Mouse (Mus musculus): ENCODE results near the gene Cplane1. TPM values are rescaled to one million over a fixed set of nuclear protein-coding genes. Genes with fewer than 3 reads are reported as not detected.
A peak's percentile ranks its signal among the peaks of the same experiment; 100 is the strongest.
"Not testable (repeated sequence)": the region's sequence is repeated elsewhere in the genome, so short reads cannot be mapped to it uniquely, and the experiment has no call there.

Gene Cplane1
- total RNA-seq (2015; ENCODE audit: low replicate concordance) (0.21 and 4.6 TPM in 2 replicates), total RNA-seq (2017; ENCODE audit: low replicate concordance) (0.94 and 1.5 TPM in 2 replicates)

GRCm38 (mm10) chr15:8168591-8169265 lies at the start of gene Cplane1:
Gene Cplane1 (plus strand): TSS chr15:8169106.
- ATAC-seq (replicated peaks; ENCODE audit: low FRiP score, poor library complexity, severe bottlenecking), result peak; percentile 100

GRCm38 (mm10) chr15:8129281-8129680 lies 39.6 kb upstream of the Cplane1 start:
- ATAC-seq (replicated peaks; ENCODE audit: low FRiP score, poor library complexity, severe bottlenecking), result no peak

- no peak for ATAC-seq (replicated peaks; ENCODE audit: low FRiP score, poor library complexity, severe bottlenecking)
Observed at GRCm38 (mm10) chr15:8131268-8131667, 37.6 kb upstream of the Cplane1 start.

- no peak for ATAC-seq (replicated peaks; ENCODE audit: low FRiP score, poor library complexity, severe bottlenecking)
Observed at GRCm38 (mm10) chr15:8131761-8132160, 37.1 kb upstream of the Cplane1 start.

DNA sequence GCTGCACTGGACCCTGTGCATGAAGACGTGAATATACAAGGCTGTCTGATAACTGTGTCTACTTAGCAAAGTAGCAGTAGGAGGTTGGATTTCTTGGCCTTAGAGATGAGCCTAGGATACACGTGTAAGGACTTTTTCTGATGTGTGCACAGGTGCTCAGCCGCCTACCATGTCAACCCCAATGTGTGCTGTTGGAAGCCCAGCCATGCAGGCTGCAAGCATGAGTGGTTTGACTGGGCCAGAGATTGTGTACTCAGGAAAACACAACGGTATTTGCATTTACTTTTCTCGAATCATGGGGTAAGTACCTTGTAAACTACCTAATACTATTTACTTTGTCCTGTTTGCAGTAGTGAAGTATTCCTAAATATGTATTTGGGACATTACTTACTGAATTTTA lies 33.3 kb upstream of the Cplane1 start:
- ATAC-seq (replicated peaks; ENCODE audit: low FRiP score, poor library complexity, severe bottlenecking), result no peak

DNA sequence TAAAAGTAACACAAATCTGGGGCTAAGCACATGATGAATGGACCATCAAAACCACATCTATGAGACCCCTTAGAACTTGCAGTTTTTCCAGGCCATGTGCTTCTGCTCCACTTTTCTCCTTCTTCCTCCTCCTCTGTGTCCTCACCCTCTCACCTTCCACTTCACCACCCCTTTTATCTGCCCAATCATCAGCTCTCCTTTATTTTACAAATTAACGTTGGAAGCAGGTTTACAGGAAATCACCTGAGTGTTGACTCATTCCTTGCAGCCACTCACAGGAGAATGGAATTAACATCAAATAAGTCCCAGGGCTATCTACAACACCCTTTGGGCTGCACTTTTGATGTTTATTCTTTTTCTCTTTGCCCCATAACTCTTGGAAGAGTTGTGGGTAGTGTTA lies 7.1 kb upstream of the Cplane1 start:
- no peak for ATAC-seq (replicated peaks; ENCODE audit: low FRiP score, poor library complexity, severe bottlenecking)

- ATAC-seq (replicated peaks; ENCODE audit: low FRiP score, poor library complexity, severe bottlenecking), result 0 out of 2 replicates have a peak, but pooled peaks have one; percentile 14
Observed at GRCm38 (mm10) chr15:8169266-8169746, 400 bp downstream of the Cplane1 start.

GRCm38 (mm10) chr15:8189563-8189962 lies 20.7 kb downstream of the Cplane1 start:
- ATAC-seq (replicated peaks; ENCODE audit: low FRiP score, poor library complexity, severe bottlenecking), result no peak

DNA sequence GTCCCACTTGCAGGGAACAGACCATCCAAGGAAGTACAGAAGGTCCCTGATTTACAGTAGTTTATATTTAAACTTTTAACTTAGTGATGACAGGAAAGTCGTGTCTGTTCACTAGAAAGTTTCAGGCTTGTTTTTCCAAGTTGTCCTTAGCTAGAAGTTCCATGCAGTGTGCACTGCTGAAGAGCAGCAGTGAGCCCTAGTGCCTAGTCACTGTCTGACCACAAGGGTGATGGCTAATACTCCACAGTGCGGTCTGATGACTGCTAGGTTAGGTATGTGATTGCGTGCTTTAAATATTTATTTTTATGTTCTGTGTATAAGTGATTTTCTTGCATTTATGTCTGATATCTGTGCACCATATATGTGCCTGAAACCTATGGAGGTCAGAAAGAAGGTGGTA lies 21.5 kb downstream of the Cplane1 start:
- no peak for ATAC-seq (replicated peaks; ENCODE audit: low FRiP score, poor library complexity, severe bottlenecking)

- no peak for ATAC-seq (replicated peaks; ENCODE audit: low FRiP score, poor library complexity, severe bottlenecking)
Observed at GRCm38 (mm10) chr15:8200317-8200716, 31.4 kb downstream of the Cplane1 start.

DNA sequence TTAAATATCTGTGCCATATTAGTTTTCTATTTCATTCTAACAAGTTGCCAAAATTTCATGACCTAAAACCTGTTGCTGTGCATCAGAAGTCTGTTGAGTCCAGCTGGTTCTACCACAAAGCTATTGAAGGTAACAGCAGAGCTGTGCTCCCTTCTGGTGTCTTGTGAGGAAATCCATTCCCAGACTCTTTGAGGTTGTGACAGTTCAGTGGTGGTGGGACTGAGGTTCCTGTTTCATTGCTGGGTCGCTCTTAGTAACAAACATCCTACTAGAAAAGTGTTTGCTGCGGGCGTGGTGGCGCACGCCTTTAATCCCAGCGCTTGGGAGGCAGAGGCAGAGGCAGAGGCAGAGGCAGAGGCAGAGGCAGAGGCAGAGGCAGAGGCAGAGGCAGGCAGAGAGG lies 39.5 kb downstream of the Cplane1 start:
- ATAC-seq (replicated peaks; ENCODE audit: low FRiP score, poor library complexity, severe bottlenecking), result no peak

- ATAC-seq (replicated peaks; ENCODE audit: low FRiP score, poor library complexity, severe bottlenecking), result no peak
Observed at GRCm38 (mm10) chr15:8214811-8215210, 45.9 kb downstream of the Cplane1 start.

- not testable (repeated sequence) for ATAC-seq (replicated peaks; ENCODE audit: low FRiP score, poor library complexity, severe bottlenecking)
Observed at GRCm38 (mm10) chr15:8234167-8234566, 65.3 kb downstream of the Cplane1 start.

DNA sequence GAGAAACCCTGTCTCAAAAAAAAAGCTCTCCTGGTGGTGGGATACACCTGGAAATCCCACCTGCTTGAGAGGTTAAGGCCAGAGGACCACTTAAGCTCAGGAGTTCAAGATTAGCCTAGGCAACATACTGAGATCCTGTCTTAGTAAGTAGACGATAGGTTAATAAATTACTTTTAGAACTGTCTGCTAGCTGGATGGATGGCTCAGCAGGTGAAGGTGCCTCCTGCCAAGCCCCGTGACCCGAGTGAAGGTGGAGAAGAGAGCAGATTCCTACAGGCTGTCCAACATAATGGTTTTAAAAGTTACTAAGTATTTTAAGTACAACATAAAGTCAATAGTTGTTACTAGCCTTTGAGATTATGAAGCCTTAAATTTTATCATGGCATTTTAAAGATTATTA lies 97.0 kb downstream of the Cplane1 start:
- no peak for ATAC-seq (replicated peaks; ENCODE audit: low FRiP score, poor library complexity, severe bottlenecking)

DNA sequence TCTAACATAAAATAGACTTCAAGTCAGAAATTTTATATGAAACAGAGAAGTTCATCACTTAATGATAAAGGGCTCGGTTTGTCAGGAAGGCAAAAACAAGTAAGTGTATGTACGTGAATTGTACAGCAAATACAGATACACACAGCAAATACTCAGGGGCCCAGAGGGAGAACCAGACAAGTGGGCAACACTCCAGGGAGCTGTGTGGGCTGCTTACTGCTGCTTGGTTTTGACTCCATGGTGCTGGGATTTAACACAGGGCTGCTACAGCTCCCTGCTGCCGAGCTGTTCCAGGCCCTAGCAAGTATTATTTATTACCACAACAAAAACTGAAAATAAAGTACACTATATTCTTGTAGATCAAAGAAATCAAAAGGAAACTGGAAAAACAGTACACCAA lies 98.3 kb downstream of the Cplane1 start:
- ATAC-seq (replicated peaks; ENCODE audit: low FRiP score, poor library complexity, severe bottlenecking), result no peak

DNA sequence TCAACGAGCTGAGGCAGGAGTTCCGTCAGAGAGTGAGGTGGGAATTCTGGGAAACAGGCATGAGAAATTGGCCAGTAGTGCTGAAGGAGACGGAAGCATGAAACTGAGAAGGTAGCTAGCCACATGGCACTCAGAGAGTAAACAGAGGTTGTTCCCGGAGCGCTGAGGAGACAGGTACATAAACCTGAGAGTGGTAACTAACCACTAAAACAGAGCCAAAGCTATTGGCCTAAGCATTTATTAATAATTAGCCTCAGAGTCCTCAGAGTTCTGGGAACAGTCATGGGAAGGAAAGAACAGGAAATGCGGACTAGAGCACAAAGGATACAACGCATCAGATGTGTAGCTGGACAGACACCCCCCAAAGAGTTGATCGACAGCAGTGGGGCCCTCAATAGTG lies 99.3 kb downstream of the Cplane1 start:
- no peak for ATAC-seq (replicated peaks; ENCODE audit: low FRiP score, poor library complexity, severe bottlenecking)

GRCm38 (mm10) chr15:8271952-8272351 lies 103.0 kb downstream of the Cplane1 start:
- no peak for ATAC-seq (replicated peaks; ENCODE audit: low FRiP score, poor library complexity, severe bottlenecking)

DNA sequence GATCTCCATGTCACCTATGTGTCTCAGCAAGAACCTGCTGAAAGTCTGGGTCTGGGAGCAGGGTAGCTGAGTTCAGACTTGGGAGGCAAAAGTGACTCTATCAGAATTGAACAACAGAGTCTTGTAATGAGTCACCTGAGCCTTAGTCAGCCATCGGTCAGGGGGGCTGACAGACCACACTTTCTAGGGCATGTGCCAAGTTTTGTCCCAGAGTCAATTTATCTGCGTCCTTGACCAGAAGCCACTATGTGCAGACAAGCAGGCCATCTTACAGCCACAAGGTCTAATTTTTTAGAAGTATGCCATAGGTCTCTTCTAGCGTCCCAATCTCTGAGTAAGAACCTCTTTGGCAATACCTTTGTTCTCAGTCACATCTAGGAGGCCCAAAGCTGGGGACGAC lies 109.0 kb downstream of the Cplane1 start:
- ATAC-seq (replicated peaks; ENCODE audit: low FRiP score, poor library complexity, severe bottlenecking), result not testable (repeated sequence)

- no peak for ATAC-seq (replicated peaks; ENCODE audit: low FRiP score, poor library complexity, severe bottlenecking)
Observed at GRCm38 (mm10) chr15:8279320-8279779, 110.4 kb downstream of the Cplane1 start.

DNA sequence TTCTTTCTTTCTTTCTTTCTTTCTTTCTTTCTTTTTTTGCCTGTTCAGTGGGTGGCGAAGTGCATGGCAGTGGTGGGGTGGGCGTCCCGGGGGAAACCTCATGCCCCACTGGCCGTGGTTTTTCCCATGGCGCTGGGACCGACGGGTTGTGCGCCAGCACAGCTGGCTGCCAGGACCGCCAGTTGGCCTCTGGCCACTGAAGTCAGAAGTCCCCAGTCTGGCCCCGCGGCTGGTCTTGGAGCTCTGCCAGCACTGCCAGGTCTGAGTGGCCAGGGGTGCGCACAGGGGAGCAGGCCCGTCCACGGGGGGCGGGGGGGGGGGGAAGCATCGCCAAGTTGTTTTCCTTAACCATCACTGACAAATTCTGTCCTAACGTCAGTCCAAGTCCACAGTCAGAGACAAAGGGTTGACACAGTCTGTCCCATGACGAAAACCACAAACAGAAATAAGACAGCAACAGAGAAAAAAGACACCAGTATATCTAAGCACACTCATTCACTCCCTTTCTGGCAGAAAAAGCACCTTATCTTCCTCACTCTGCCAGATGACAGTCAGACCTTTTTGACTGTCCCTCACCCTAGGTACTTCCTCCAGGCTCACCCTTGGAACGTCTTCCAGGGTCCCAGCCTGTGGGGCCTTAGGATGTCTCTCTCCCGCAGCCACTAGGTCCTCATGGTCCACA lies 111.2 kb downstream of the Cplane1 start:
- no peak for ATAC-seq (replicated peaks; ENCODE audit: low FRiP score, poor library complexity, severe bottlenecking)

GRCm38 (mm10) chr15:8281701-8282100 lies 112.8 kb downstream of the Cplane1 start:
- no peak for ATAC-seq (replicated peaks; ENCODE audit: low FRiP score, poor library complexity, severe bottlenecking)
